Mouse (Mus musculus) liver, postnatal 0 days (tissue): ENCODE data around the gene Pop7.

Experiments used
- CTCF ChIP-seq: sonication (generic); IDR thresholded peaks from 2 replicates; pipeline ENCODE4 v1.5.1; 2016; ENCODE audit warnings: antibody characterized with exemption, low read depth
- EP300 ChIP-seq: IDR thresholded peaks from 2 replicates; pipeline ENCODE4 v1.6.1; 2016; ENCODE audit warnings: antibody characterized with exemption, low read depth, mild to moderate bottlenecking

DNA sequence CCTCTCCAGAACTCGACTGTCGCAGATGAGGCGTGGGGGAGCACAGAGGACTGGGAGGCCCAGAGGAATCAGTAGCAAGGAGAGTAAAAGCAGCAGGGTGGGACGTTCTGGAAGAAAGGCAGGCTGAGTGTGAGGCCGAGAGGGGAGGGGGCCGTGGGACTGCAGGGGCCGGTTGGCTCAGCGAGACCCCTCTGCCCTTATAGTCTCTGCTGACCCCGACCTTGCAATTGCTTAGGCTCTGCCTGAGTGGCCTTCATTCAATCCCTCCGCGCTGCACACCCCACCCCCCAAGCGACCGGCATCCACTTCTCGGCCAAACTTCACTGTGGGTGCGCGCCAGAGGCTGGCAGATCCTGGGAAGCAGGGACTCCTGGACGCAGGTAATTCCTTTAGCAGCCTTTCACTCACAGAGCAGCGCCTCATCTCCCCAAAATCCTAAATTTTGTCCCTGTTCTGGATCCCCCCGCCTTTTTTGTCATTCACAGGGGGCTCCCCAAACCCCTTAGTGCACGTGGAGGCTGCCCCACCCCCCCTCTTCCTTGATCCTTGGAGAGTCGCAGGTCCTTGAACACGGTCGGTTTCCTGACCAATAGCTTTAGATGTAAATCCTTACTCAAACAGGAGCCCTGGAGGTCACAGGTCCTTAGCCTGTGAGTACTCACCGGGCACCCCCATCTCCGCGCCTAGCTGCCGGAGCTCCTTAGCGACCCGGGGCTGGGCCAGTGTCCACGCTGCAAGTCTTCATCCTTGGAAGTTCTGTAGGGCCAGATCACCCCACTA lies 17.1 kb downstream of the Pop7 start:
- TF ChIP-seq CTCF (no peak), EP300 (no peak)
